Mouse (Mus musculus) right cerebral cortex, postnatal 14 days (tissue): ENCODE results near the gene Mad2l2.
"Not testable (repeated sequence)": the region's sequence is repeated elsewhere in the genome, so short reads cannot be mapped to it uniquely, and the experiment has no call there.

ENCODE experiments used
- DNase-seq: peaks from one replicate; pipeline ENCODE4 v3.0.0; 2022

Gene Mad2l2

DNA sequence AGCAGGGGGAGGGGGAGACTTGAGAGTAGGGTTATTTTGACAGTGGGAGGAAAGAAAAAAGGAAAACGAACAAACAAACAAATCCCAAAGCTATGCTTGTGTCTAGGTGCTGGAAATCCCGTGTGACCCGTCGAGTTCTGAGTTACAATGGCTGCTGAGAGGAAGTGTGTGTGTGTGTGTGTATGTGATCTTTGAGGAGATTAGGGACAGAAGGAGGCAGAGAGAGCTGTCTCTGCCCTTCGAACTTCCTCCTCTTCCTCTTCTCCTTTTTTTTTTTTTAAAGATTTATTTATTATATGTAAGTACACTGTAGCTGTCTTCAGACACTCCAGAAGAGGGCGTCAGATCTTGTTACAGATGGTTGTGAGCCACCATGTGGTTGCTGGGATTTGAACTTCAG lies 46.4 kb downstream of the Mad2l2 start:
- not testable (repeated sequence) for DNase-seq

- no peak for DNase-seq
These were observed 47.5 kb downstream of the Mad2l2 start for GRCm38 (mm10) chr4:148177716-148178115.

DNA sequence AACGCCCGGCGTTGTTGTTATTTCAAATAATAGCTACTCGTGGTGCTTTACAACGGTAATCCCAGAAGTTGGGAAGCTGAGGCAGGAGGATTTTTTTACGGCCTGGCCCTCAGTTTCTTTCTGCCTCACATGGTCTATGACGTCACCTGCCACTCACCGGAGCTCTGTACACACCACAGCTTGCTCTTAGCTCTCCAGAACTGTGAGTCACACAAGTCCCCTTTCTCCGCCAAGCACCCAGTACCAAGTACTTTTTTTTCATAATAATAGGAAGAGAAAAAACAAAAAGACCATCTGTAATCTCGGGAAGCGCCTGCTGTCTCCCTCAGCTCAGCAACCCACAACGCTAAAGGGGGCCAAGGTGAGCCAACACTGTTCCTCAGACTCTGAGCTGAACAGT lies 51.3 kb downstream of the Mad2l2 start:
- DNase-seq: no peak

DNA sequence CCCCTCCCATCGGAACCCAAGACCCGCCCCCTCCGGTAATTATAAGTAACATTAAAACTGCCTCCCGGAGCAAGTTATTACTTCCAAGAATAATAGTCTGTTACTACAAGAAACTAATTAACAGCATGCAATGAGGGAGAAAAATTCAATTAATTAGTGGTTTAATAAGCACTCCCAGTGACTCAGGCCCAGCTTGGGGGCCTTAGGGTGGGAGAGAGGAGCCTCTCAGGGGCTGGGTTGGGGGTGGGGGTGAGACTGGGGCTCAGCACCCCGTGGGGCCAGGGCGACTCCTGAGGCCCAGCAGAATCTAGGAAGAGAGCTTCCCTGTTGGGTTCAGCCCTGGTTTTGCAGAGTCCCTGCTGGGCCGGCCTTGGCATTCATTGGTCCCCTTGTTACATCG lies 52.2 kb downstream of the Mad2l2 start:
- DNase-seq: no peak

- DNase-seq: no peak
These were observed 54.4 kb downstream of the Mad2l2 start for GRCm38 (mm10) chr4:148184564-148184963.

- DNase-seq: no peak
These were observed 55.6 kb downstream of the Mad2l2 start for GRCm38 (mm10) chr4:148185819-148186218.

GRCm38 (mm10) chr4:148188767-148189166 lies 58.6 kb downstream of the Mad2l2 start:
- DNase-seq: not testable (repeated sequence)

DNA sequence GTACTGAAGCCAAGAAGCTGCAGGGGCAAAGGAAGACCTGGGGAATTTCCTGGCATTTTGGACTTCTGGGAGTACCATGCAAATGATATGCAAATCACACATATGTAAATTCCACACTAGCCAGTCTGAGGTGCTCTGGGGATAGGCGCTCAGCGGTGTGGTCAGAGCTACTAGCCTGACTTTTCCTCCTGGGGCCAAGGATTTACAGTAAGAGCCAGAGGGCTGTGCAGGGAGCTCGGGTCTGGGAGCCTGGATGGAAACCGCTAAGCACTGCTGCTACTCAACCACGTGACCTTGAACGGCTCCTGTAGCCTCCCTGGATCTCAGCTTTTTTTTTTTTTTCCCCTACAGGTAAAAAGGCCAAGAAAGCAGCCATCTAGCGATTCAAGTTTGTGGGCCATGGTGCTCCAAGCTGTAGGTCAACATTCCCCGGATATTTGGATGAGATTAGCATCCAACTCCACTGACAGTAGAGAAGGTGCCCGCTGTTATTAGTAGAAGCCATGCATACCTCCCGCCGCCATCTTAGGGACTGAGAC lies 62.6 kb downstream of the Mad2l2 start:
- no peak for DNase-seq

DNA sequence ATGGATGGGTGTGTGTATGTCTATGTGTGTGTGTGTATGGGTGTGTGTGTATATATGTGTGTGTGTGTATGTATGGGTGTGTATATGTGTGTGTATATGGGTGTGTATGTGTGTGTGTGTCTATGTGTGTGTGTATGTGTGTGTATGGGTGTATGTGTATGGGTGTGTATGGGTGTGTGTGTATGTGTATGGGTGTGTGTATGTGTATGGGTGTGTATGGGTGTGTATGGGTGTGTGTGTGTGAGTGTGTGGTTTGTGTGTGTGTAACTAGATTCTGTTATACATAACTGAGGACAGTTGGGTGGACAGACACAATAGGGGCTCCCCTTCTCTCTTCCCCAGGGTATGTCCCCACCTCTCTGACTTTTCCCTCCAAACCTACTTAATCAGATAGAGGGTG lies 64.2 kb downstream of the Mad2l2 start:
- DNase-seq: no peak
